In the genomic region with DNA sequence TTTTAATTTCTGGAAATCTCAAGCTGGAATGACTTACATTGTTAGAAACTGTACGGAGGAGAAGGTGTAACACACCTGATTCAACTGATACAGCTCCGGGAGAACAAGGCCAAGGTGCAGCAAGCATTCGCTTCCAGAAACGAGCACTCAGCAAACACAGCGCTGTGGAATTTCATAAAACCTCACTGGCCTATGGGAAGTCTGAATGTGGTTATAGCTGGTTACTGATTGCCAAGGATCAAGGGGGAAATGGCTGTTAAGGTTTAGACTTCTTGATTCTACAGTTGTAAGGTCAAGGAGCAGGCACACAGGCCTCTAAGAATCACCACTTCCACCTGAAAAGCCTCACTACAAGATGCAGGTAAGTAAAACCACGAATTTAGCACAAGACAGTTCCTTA, we compare ENCODE assay signal across 8 mouse cellular contexts. TPM values are rescaled to one million over a fixed set of nuclear protein-coding genes. Genes with fewer than 3 reads are reported as not detected.
DNase-seq lines count a peak whose midpoint lies in the region; ATAC-seq lines count a peak whose summit lies in the region.

A gene (plus strand): TSS at position 224 of the 400 bp plus-strand sequence.

- H3K4me1 ChIP-seq in hindbrain, embryonic 15.5 days (replicated peaks): no peaks in the 10 kb centered on the region
- no peaks in the 10 kb centered on the region for H3K4me1 ChIP-seq in midbrain, embryonic 15.5 days

- H3K9ac ChIP-seq in hindbrain, embryonic 15.5 days: no peak within 1 kb of the TSS
- no peak within 1 kb of the TSS for H3K9ac ChIP-seq in midbrain, embryonic 15.5 days

- H3K36me3 ChIP-seq in hindbrain, embryonic 15.5 days: no peaks in the 10 kb centered on the region
- no peaks in the 10 kb centered on the region for H3K36me3 ChIP-seq in midbrain, embryonic 15.5 days (replicated peaks)

- no peaks in the 10 kb centered on the region for H3K27me3 ChIP-seq in hindbrain, embryonic 15.5 days
- no peaks in the 10 kb centered on the region for H3K27me3 ChIP-seq in midbrain, embryonic 15.5 days (replicated peaks)

- H3K9me3 ChIP-seq in hindbrain, embryonic 15.5 days: no peaks in the 10 kb centered on the region
- H3K9me3 ChIP-seq in midbrain, embryonic 15.5 days: no peaks in the 10 kb centered on the region

- ATAC-seq in hindbrain, embryonic 15.5 days (ENCODE audit: low FRiP score, low read depth): no peak
- ATAC-seq in midbrain, embryonic 15.5 days (replicated peaks): no peak

- no peak for DNase-seq in urinary bladder, adult 2 months (ENCODE audit: low spot score)
- no peak for DNase-seq in urinary bladder, adult 18-20 months (ENCODE audit: low spot score in 2 of 2)
- DNase-seq in gastrocnemius, adult 18-20 months (ENCODE audit: low spot score): no peak
- no peak for DNase-seq in left cerebral cortex, postnatal 36 days (ENCODE audit: low spot score in 2 of 2)
- no peak for DNase-seq in cerebellum, postnatal 4 days (ENCODE audit: low spot score in 2 of 2)
- no peak for DNase-seq in spleen, adult 18-20 months

- intact Hi-C loops in left cerebral cortex, postnatal 36 days (cut with DNase I): no loop called here

- no peak within 1 kb of the TSS for H3K27ac ChIP-seq in hindbrain, embryonic 15.5 days (replicated peaks)
- H3K27ac ChIP-seq in midbrain, embryonic 15.5 days: no peak within 1 kb of the TSS

- H3K4me2 ChIP-seq in hindbrain, embryonic 15.5 days: no peak within 1 kb of the TSS
- H3K4me2 ChIP-seq in midbrain, embryonic 15.5 days: no peak within 1 kb of the TSS

- WGBS in hindbrain, embryonic 15.5 days: 88% methylated on average over 6 of the region's 6 CpGs
- 87% methylated on average over 6 of the region's 6 CpGs for WGBS in midbrain, embryonic 15.5 days

- H3K4me3 ChIP-seq in hindbrain, embryonic 15.5 days: no peak within 1 kb of the TSS
- H3K4me3 ChIP-seq in midbrain, embryonic 15.5 days: no peak within 1 kb of the TSS

RNA-seq across cellular contexts. Expression of the gene that starts here (rescaled TPM):
- polyA plus RNA-seq in urinary bladder, adult 2 months (2012; rRNA removed): 161 and 212 TPM in 2 replicates
- 10 to 100 TPM; 11.3 to 18.0 TPM for total RNA-seq in gastrocnemius, adult 18-20 months (2021)
- polyA plus RNA-seq in hindbrain, embryonic 15.5 days (2015; fragmentation: Nextera tagmentation; extraction: Ambion mirVana): 170 and 191 TPM in 2 replicates
- 100 to 1,000 TPM in 1 of 2 experiments, 10 to 100 TPM in 1; 93.5 to 102 TPM for total RNA-seq in left cerebral cortex, postnatal 36 days (2021)
- polyA plus RNA-seq in midbrain, embryonic 15.5 days (2015; fragmentation: Nextera tagmentation; extraction: Ambion mirVana): 158 and 163 TPM in 2 replicates

Comparison
In these comparisons a context has a peak if more than half of its experiments do, and no peak if none do; other contexts are left out.
1. RNA of the gene that starts here (total RNA-seq): 93.5 to 102 TPM in left cerebral cortex, postnatal 36 days; 11.3 to 18.0 TPM in gastrocnemius, adult 18-20 months; every median in the first group is over 4 times any median in the second.